Mouse (Mus musculus) midbrain, embryonic 11.5 days (tissue): ENCODE measurements around the gene Cnih3. TPM values are rescaled to one million over a fixed set of nuclear protein-coding genes. Genes with fewer than 3 reads are reported as not detected.

Experiments used
- ATAC-seq: fragments of 200-750 bp; cut with Nextera tagmentation; 2 replicates; pipeline ENCODE4 v1.8.0; 2017; ENCODE audit warnings: moderate TSS enrichment, moderate library complexity; ENCODE audit not compliant: low FRiP score
- DNase-seq: peaks from one replicate; pipeline ENCODE4 v3.0.0; 2015; ENCODE audit warnings: low spot score; ENCODE audit errors: missing footprints
- H3K27ac ChIP-seq: fragments of 300-500 bp; sonication (generic); 2 replicates; pipeline ENCODE4 v1.5.1; 2014; ENCODE audit warnings: low read depth, low read length
- H3K27me3 ChIP-seq: fragments of 300-500 bp; sonication (generic); 2 replicates; pipeline ENCODE4 v1.6.1; 2014; ENCODE audit warnings: mild to moderate bottlenecking, low read length, moderate library complexity, mixed read lengths; ENCODE audit not compliant: control insufficient read depth, insufficient read depth
- H3K36me3 ChIP-seq: fragments of 300-500 bp; sonication (generic); 2 replicates; pipeline ENCODE4 v1.6.1; 2014; ENCODE audit warnings: mild to moderate bottlenecking, low read length, moderate library complexity, mixed read lengths; ENCODE audit not compliant: control insufficient read depth, insufficient read depth
- H3K4me1 ChIP-seq: fragments of 300-500 bp; sonication (generic); 2 replicates; pipeline ENCODE4 v1.6.1; 2014; ENCODE audit warnings: low read length; ENCODE audit not compliant: control insufficient read depth, insufficient read depth
- H3K4me2 ChIP-seq: fragments of 300-500 bp; sonication (generic); 2 replicates; pipeline ENCODE4 v1.6.1; 2014; ENCODE audit warnings: mild to moderate bottlenecking, moderate library complexity
- H3K4me3 ChIP-seq: fragments of 300-500 bp; sonication (generic); 2 replicates; pipeline ENCODE4 v1.5.1; 2014; ENCODE audit warnings: low read depth, low read length
- H3K9ac ChIP-seq: fragments of 300-500 bp; sonication (generic); 2 replicates; pipeline ENCODE4 v1.6.1; 2014; ENCODE audit warnings: low read length
- H3K9me3 ChIP-seq: fragments of 300-500 bp; sonication (generic); 2 replicates; pipeline ENCODE4 v1.6.1; 2016; ENCODE audit warnings: low read length; ENCODE audit not compliant: control insufficient read depth
- WGBS: fragments of 180-500 bp; shearing (Covaris S2); extraction: QIAGEN DNeasy Blood & Tissue Kit; methylation state at CpG from one replicate; pipeline ENCODE4 v1.1.7; 2014; 5-methylcytosine and 5-hydroxymethylcytosine counted together
- polyA plus RNA-seq: library from polyadenylated mRNA; unstranded; fragments of >200 nt; fragmentation: Nextera tagmentation; extraction: Ambion mirVana; gene quantifications from 2 replicates; pipeline ENCODE4 v1.2.1, GENCODE M21; 2014

Gene Cnih3
- polyA plus RNA-seq, 1 experiment from 2014 or later: 1.3 TPM

- ATAC-seq: no peak
- no peak overlapping the region for H3K4me2 ChIP-seq
- 58% methylated on average over 5 of the region's 5 CpGs for WGBS
These were observed 112.6 kb downstream of the Cnih3 start for GRCm38 (mm10) chr1:181465027-181465426.

GRCm38 (mm10) chr1:181466040-181466439 is 113.6 kb downstream of the Cnih3 start:
- Histone ChIP-seq H3K4me1 (no peaks in the 10 kb centered on the region), H3K36me3 (no peaks in the 10 kb centered on the region), H3K27ac (no peak overlapping the region), H3K4me3 (no peak overlapping the region), H3K9me3 (no peaks in the 10 kb centered on the region; the same call in 1 of the 2 replicates), H3K27me3 (no peaks in the 10 kb centered on the region), H3K4me2 (no peak overlapping the region), H3K9ac (no peak overlapping the region)
- ATAC-seq: no peak
- 93% methylated on average over 6 of the region's 6 CpGs for WGBS
- DNase-seq: no peak

More at GRCm38 (mm10) chr1:181465027-181465426, 112.6 kb downstream of the Cnih3 start:
- Histone ChIP-seq H3K4me1 (no peaks in the 10 kb centered on the region), H3K9ac (no peak overlapping the region), H3K4me3 (no peak overlapping the region), H3K27me3 (no peaks in the 10 kb centered on the region), H3K9me3 (no peaks in the 10 kb centered on the region), H3K36me3 (no peaks in the 10 kb centered on the region), H3K27ac (no peak overlapping the region)
- DNase-seq: no peak

- no peak for DNase-seq
- Histone ChIP-seq H3K27me3 (no peaks in the 10 kb centered on the region), H3K4me3 (no peak overlapping the region), H3K4me2 (no peak overlapping the region), H3K36me3 (no peaks in the 10 kb centered on the region), H3K9me3 (peaks cover 5% of the 10 kb centered on the region; the same call in 1 of the 2 replicates), H3K4me1 (no peaks in the 10 kb centered on the region), H3K27ac (no peak overlapping the region), H3K9ac (no peak overlapping the region)
- no peak for ATAC-seq
- 85% methylated on average over 17 of the region's 17 CpGs for whole genome bisulfite sequencing
These were observed 114.3 kb downstream of the Cnih3 start for GRCm38 (mm10) chr1:181466601-181467320.

- H3K36me3 ChIP-seq: no peaks in the 10 kb centered on the region
- H3K4me1 ChIP-seq: no peaks in the 10 kb centered on the region
- no peak overlapping the region for H3K4me3 ChIP-seq
- H3K9me3 ChIP-seq: peaks cover 5% of the 10 kb centered on the region; the same call in 1 of the 2 replicates
- no peak for ATAC-seq
- no peaks in the 10 kb centered on the region for H3K27me3 ChIP-seq
- WGBS: 90% methylated on average over 6 of the region's 6 CpGs
- DNase-seq: no peak
- H3K4me2 ChIP-seq: no peak overlapping the region
- no peak overlapping the region for H3K9ac ChIP-seq
- H3K27ac ChIP-seq: no peak overlapping the region
These were observed 114.9 kb downstream of the Cnih3 start for GRCm38 (mm10) chr1:181467321-181467670.

- H3K9me3 ChIP-seq: peaks cover 5% of the 10 kb centered on the region; the same call in 1 of the 2 replicates
- H3K4me3 ChIP-seq: no peak overlapping the region
- H3K36me3 ChIP-seq: no peaks in the 10 kb centered on the region
- ATAC-seq (no peak), DNase-seq (no peak)
- H3K27me3 ChIP-seq: no peaks in the 10 kb centered on the region
- no peaks in the 10 kb centered on the region for H3K4me1 ChIP-seq
- H3K9ac ChIP-seq: no peak overlapping the region
- no peak overlapping the region for H3K4me2 ChIP-seq
- WGBS: 87% methylated on average over 8 of the region's 8 CpGs
- no peak overlapping the region for H3K27ac ChIP-seq
These were observed 117.0 kb downstream of the Cnih3 start for GRCm38 (mm10) chr1:181469415-181469814.

GRCm38 (mm10) chr1:181476141-181476540 is 123.7 kb downstream of the Cnih3 start:
- Histone ChIP-seq H3K27ac (no peak overlapping the region), H3K4me3 (no peak overlapping the region), H3K27me3 (no peaks in the 10 kb centered on the region), H3K9ac (no peak overlapping the region), H3K4me2 (no peak overlapping the region), H3K9me3 (peaks cover 5% of the 10 kb centered on the region; the same call in 1 of the 2 replicates), H3K4me1 (no peaks in the 10 kb centered on the region), H3K36me3 (no peaks in the 10 kb centered on the region)
- no peak for ATAC-seq
- 83% methylated on average over 8 of the region's 8 CpGs for WGBS
- no peak for DNase-seq

- Histone ChIP-seq H3K9me3 (peaks cover 2% of the 10 kb centered on the region; the same call in 1 of the 2 replicates), H3K4me3 (no peak overlapping the region), H3K27ac (no peak overlapping the region), H3K4me1 (no peaks in the 10 kb centered on the region), H3K4me2 (no peak overlapping the region), H3K36me3 (no peaks in the 10 kb centered on the region), H3K27me3 (no peaks in the 10 kb centered on the region), H3K9ac (no peak overlapping the region)
- no peak for DNase-seq
- WGBS: 85% methylated on average over 6 of the region's 6 CpGs
- ATAC-seq: no peak
These were observed 124.1 kb downstream of the Cnih3 start for GRCm38 (mm10) chr1:181476557-181476956.

DNA sequence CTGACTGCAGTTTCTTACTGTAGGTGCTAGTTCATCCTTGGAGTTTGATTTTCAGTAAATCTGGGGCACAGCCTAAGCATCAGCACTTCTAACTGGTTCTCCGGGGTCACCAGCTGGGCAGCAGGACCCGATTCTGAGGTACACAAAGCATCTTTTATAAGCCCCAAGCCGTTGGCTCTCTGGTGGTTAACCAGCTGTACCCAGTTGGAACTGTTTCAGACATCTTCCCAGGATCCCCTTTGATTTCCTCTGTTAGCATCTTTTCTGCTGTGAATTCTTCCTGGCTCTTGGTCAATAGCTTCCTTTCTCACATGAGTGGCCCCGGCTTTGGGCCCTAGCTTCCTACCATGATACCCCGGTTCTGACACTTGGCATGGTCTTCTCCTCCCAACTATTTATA is 132.3 kb downstream of the Cnih3 start:
- H3K9ac ChIP-seq: no peak overlapping the region
- no peak overlapping the region for H3K27ac ChIP-seq
- WGBS: 90% methylated on average over 5 of the region's 5 CpGs
- H3K9me3 ChIP-seq: no peaks in the 10 kb centered on the region
- ATAC-seq (no peak), DNase-seq (no peak)
- no peaks in the 10 kb centered on the region for H3K27me3 ChIP-seq
- H3K36me3 ChIP-seq: no peaks in the 10 kb centered on the region
- H3K4me3 ChIP-seq: no peak overlapping the region
- H3K4me1 ChIP-seq: no peaks in the 10 kb centered on the region
- no peak overlapping the region for H3K4me2 ChIP-seq

GRCm38 (mm10) chr1:181503471-181503870 is 151.0 kb downstream of the Cnih3 start:
- 88% methylated on average over 2 of the region's 2 CpGs for WGBS
- no peaks in the 10 kb centered on the region for H3K36me3 ChIP-seq

More at GRCm38 (mm10) chr1:181503471-181503870, 151.0 kb downstream of the Cnih3 start:
- DNase-seq: no peak
- H3K4me2 ChIP-seq: no peak overlapping the region
- ATAC-seq: no peak
- H3K4me3 ChIP-seq: no peak overlapping the region
- H3K9ac ChIP-seq: no peak overlapping the region
- no peaks in the 10 kb centered on the region for H3K4me1 ChIP-seq
- no peak overlapping the region for H3K27ac ChIP-seq
- H3K27me3 ChIP-seq: no peaks in the 10 kb centered on the region
- no peaks in the 10 kb centered on the region for H3K9me3 ChIP-seq
